Mouse (Mus musculus) CH12.LX (cell line): ENCODE data around the gene Acot13.

Source experiments
- BHLHE40 ChIP-seq: IDR thresholded peaks from 2 replicates; pipeline ENCODE4 v1.6.1; 2011; ENCODE audit warnings: mild to moderate bottlenecking, low read depth, low read length, improper control_type of control experiment
- CTCF ChIP-seq, 2 experiments: IDR thresholded peaks in 1 of 2; conservative IDR thresholded peaks in 1 of 2; 2 replicates each; pipeline ENCODE4 v1.5.1; 2011 to 2012; ENCODE audit warnings: low read depth in 2 of 2, low read length in 2 of 2, improper control_type of control experiment in 1 of 2, inconsistent platforms in 1 of 2, mild to moderate bottlenecking in 1 of 2, moderate library complexity in 1 of 2
- EP300 ChIP-seq: IDR thresholded peaks from 2 replicates; pipeline ENCODE4 v1.6.1; 2011; ENCODE audit warnings: low read length, improper control_type of control experiment
- GABPA ChIP-seq: IDR thresholded peaks from 2 replicates; pipeline ENCODE4 v1.6.1; 2012; ENCODE audit warnings: low read depth, low read length, improper control_type of control experiment, inconsistent platforms; ENCODE audit not compliant: insufficient replicate concordance
- HCFC1 ChIP-seq: IDR thresholded peaks from 2 replicates; pipeline ENCODE4 v1.6.1; 2012; ENCODE audit warnings: low read depth, mild to moderate bottlenecking, inconsistent platforms, low read length, improper control_type of control experiment
- MAFK ChIP-seq: IDR thresholded peaks from 2 replicates; pipeline ENCODE4 v1.6.1; 2011; ENCODE audit warnings: low read length, improper control_type of control experiment; ENCODE audit not compliant: insufficient replicate concordance
- MXI1 ChIP-seq: IDR thresholded peaks from 2 replicates; pipeline ENCODE4 v1.6.1; 2011; ENCODE audit warnings: mild to moderate bottlenecking, low read depth, low read length, improper control_type of control experiment
- POLR2A ChIP-seq: IDR thresholded peaks from 2 replicates; pipeline ENCODE4 v1.6.1; 2011; ENCODE audit warnings: low read depth, mild to moderate bottlenecking, improper control_type of control experiment, low read length
- SIN3A ChIP-seq: IDR thresholded peaks from 2 replicates; pipeline ENCODE4 v1.6.1; 2012; ENCODE audit warnings: low read length, improper control_type of control experiment, inconsistent platforms
- UBTF ChIP-seq: IDR thresholded peaks from 2 replicates; pipeline ENCODE4 v1.6.1; 2012; ENCODE audit warnings: low read depth, mild to moderate bottlenecking, inconsistent platforms, low read length, improper control_type of control experiment, moderate library complexity
- ZC3H11A ChIP-seq: IDR thresholded peaks from 2 replicates; pipeline ENCODE4 v1.6.1; 2012; ENCODE audit warnings: low read depth, mild to moderate bottlenecking, inconsistent platforms, low read length, improper control_type of control experiment
- ZNF384 ChIP-seq: IDR thresholded peaks from 2 replicates; pipeline ENCODE4 v1.6.1; 2012; ENCODE audit warnings: low read depth, low read length, improper control_type of control experiment, inconsistent platforms

DNA sequence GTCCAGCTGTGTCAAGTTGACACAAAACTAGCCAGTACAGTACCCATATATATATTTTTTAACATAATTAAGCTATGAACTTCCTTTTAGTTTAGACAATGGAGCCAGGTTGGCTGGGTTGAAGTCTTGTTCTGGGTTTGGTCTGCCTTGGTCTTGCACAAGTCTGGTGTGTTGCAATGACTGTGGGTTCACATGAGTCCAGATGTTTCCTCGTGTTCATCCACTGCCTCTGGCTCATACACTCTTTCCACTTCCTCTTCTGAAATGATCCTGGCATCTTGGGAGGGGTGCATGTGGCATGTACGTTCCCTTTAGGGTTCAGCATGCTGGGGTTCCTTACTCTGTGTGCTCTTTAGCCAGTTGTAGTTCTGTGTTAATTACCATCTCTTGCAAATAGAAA is 40.0 kb downstream of the Acot13 start:
- TF ChIP-seq SIN3A (no peak), EP300 (peak; percentile 45; the same call in 1 of the 2 replicates), CTCF (conservative IDR thresholded peaks at IDR 0.05 in 1 of 2, IDR thresholded peaks at IDR 0.05 in 1 of 2; ENCODE audit: low read depth in 2 of 2, low read length in 2 of 2) (no peak), MAFK (no peak), POLR2A (no peak), ZC3H11A (no peak), UBTF (no peak), HCFC1 (no peak), BHLHE40 (peak; percentile 37; the same call in 1 of the 2 replicates), MXI1 (no peak), ZNF384 (no peak), GABPA (no peak)
